Mouse (Mus musculus) lung, adult 2 months (tissue): ENCODE measurements around the gene Ankle2.

ENCODE experiments used
- CTCF ChIP-seq: fragments of 200-500 bp; IDR thresholded peaks from 2 replicates; pipeline ENCODE4 v1.5.1; 2011; ENCODE audit warnings: mild to moderate bottlenecking, low read length, control low read depth; ENCODE audit not compliant: insufficient read depth
- POLR2A ChIP-seq: fragments of 200-500 bp; IDR thresholded peaks from 2 replicates; pipeline ENCODE4 v1.6.1; 2011; ENCODE audit warnings: low read depth, mild to moderate bottlenecking, control low read depth, low read length, borderline replicate concordance; ENCODE audit errors: extremely low read depth

DNA sequence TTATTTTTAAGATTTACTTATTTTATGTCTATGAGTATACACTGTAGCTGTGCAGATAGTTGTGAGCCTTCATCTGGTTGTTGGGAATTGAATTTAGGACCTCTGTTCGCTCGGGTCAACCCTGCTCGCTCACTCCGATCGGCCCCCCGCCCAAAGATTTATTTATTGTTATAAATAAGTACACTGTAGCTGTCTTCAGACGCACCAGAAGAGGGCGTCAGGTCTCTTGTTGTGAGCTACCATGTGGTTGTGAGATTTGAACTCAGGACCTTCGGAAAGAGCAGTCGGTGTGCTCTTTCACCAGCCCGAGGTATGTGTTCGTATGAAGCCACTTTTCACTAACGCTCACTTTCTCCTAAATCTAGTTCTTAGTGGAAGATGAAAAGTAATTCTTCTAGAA, 834 bp downstream of the Ankle2 start:
- TF ChIP-seq CTCF (no peak), POLR2A (no peak)
